Mouse (Mus musculus): ENCODE results near the gene Adal.

- no peak; the same call in 1 of the 2 replicates for TF ChIP-seq CTCF (IDR thresholded peaks at IDR 0.05; ENCODE audit: low read depth)
- TF ChIP-seq EP300 (optimal IDR thresholded peaks at IDR 0.05) = no peak
These were observed 29.7 kb downstream of the Adal start for GRCm38 (mm10) chr2:121169902-121170301.
